Mouse (Mus musculus): ENCODE data around the gene Galnt10. TPM values are rescaled to one million over a fixed set of nuclear protein-coding genes. Genes with fewer than 3 reads are reported as not detected.

Galnt10 gene
- polyA plus RNA-seq (2015; fragmentation: Nextera tagmentation; extraction: Ambion mirVana) = 19.3 and 20.3 TPM in 2 replicates

DNA sequence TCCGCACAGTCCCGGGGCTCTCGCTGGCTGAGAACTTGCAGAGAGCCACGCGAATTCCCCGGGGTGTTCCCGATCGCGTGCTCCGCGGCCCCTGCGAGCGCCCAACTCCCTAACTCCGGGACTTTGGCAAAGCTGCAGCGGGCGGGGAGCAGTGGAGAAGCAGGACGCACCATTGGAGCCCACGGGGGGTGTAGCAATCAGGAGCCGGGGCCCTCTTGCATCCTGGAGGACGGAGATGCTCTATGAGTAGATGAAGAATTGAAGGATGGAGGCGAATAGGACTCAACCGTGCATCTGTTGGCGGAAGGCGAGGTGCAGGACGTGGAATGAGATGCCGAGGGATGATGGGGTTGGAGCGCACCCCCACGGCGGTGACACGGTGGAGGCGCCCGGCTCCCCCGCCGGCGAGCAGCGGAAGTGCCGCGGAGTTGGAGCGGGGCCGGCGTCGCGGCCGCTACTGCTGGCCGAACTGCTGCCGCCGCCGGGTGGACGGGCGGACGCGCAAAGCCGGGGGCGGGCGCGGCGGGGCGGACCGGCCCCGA, at the start of gene Galnt10:
Galnt10 (plus strand) TSS at position 425 of the 542 bp plus-strand sequence.
- under 1% methylated on average over 59 of the region's 60 CpGs for WGBS
- Histone ChIP-seq H3K9ac (peak within 1 kb of the TSS; percentile 90), H3K27ac (peak within 1 kb of the TSS; percentile 76), H3K4me3 (replicated peaks) (peak within 1 kb of the TSS; percentile 88), H3K4me2 (replicated peaks) (peak within 1 kb of the TSS; percentile 89), H3K27me3 (replicated peaks) (no peaks in the 10 kb centered on the region), H3K4me1 (replicated peaks) (peaks cover 10% of the 10 kb centered on the region), H3K36me3 (no peaks in the 10 kb centered on the region), H3K9me3 (no peaks in the 10 kb centered on the region)
- peak; percentile 97 for ATAC-seq

GRCm38 (mm10) chr11:57595899-57596298, 49.3 kb upstream of the Galnt10 start:
- H3K4me3 ChIP-seq (replicated peaks) = no peak overlapping the region
- H3K27ac ChIP-seq = no peak overlapping the region
- no peak overlapping the region for H3K4me2 ChIP-seq (replicated peaks)
- ATAC-seq = no peak
- no peaks in the 10 kb centered on the region for H3K9me3 ChIP-seq
- H3K9ac ChIP-seq = no peak overlapping the region
- 89% methylated on average over 5 of the region's 5 CpGs for WGBS
- H3K4me1 ChIP-seq (replicated peaks) = peaks cover 7% of the 10 kb centered on the region; the same call in 1 of the 2 replicates
- H3K27me3 ChIP-seq (replicated peaks) = no peaks in the 10 kb centered on the region
- no peaks in the 10 kb centered on the region for H3K36me3 ChIP-seq

- 0 out of 2 replicates have a peak overlapping the region, but pooled peaks have one; percentile 27 for H3K27ac ChIP-seq
- no peaks in the 10 kb centered on the region for H3K9me3 ChIP-seq
- 58% methylated on average over 5 of the region's 5 CpGs for WGBS
- H3K4me1 ChIP-seq (replicated peaks) = peaks cover 7% of the 10 kb centered on the region; the same call in 1 of the 2 replicates
- no peak overlapping the region for H3K4me3 ChIP-seq (replicated peaks)
- H3K4me2 ChIP-seq (replicated peaks) = no peak overlapping the region
- H3K36me3 ChIP-seq = no peaks in the 10 kb centered on the region
- no peak overlapping the region for H3K9ac ChIP-seq
- H3K27me3 ChIP-seq (replicated peaks) = no peaks in the 10 kb centered on the region
- peak; percentile 31 for ATAC-seq
Observed at GRCm38 (mm10) chr11:57598161-57598560, 47.1 kb upstream of the Galnt10 start.

DNA sequence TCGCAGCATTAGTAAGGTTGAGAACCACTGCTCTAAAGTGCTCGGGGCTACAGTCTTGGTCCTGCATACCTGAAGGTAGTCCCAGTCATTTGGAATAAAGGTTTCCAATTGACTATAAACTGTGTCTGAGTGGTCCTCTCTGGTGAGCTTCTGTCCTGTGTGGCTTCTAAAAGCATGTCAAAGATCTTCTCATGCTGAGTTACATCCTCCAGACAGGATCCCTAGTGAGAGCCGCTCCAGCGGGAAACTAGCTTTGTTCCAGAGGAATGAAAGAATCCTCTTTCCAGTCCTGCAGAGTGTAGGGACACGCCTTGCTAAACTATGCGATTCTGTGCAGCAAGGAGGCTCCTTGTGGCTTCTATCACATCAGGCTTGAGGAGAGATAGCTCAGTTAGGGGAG, 45.9 kb upstream of the Galnt10 start:
- Histone ChIP-seq H3K36me3 (no peaks in the 10 kb centered on the region), H3K9ac (no peak overlapping the region), H3K27me3 (replicated peaks) (no peaks in the 10 kb centered on the region), H3K4me3 (replicated peaks) (no peak overlapping the region), H3K4me1 (replicated peaks) (peaks cover 7% of the 10 kb centered on the region; the same call in 1 of the 2 replicates), H3K27ac (no peak overlapping the region), H3K4me2 (replicated peaks) (no peak overlapping the region), H3K9me3 (no peaks in the 10 kb centered on the region)
- WGBS = 63% methylated on average over 6 of the region's 6 CpGs
- no peak for ATAC-seq

DNA sequence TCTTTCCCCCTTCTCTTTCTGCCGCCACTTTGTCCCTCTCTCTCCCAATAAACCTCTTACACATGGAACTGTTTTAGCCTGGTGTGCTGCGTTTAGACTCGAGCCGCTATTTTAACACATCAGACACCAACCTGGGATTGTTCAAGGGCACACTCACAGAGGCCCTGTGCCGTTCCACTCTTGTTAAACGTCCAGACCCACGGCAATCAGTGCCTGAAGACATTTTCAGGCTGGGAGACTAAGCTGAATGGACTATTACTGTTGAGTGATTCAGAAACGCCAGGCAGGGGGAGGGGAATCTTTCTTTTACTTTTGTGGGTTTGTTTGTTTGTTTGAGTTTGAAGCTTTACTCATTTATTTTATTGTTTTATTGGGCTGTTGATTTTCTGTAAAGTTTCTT, 45.1 kb upstream of the Galnt10 start:
- no peak overlapping the region for H3K27ac ChIP-seq
- no peaks in the 10 kb centered on the region for H3K36me3 ChIP-seq
- no peak overlapping the region for H3K9ac ChIP-seq
- no peaks in the 10 kb centered on the region for H3K27me3 ChIP-seq (replicated peaks)
- no peak overlapping the region for H3K4me3 ChIP-seq (replicated peaks)
- peaks cover 7% of the 10 kb centered on the region; the same call in 1 of the 2 replicates for H3K4me1 ChIP-seq (replicated peaks)
- H3K9me3 ChIP-seq = no peaks in the 10 kb centered on the region
- WGBS = 35% methylated on average over 8 of the region's 8 CpGs
- H3K4me2 ChIP-seq (replicated peaks) = no peak overlapping the region
- ATAC-seq = no peak

DNA sequence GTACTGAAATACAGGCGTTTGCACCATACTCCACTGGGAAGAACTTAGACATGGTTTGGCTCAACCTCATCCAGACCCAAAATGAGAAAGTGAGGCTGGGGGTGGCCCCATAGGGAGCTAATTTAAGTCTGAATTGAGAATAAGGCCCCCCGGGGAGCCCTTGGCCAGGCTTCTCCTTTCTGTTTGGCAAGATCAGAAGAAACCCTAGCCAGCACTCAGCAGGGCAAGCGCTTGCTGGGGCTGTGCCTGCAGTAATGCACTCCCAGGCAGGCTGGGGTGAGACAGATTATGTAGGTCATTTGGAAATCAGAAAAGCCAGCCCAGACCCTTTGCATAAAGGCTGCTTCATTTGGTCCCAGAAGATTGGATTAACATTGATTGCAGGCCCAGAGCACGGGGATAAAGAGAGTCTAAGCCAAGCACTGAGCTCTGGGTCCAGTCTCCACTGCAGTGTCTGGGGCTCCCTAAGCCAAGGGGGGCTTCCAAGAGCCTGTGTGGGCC, 44.6 kb upstream of the Galnt10 start:
- WGBS = 36% methylated on average over 4 of the region's 4 CpGs
- Histone ChIP-seq H3K27me3 (replicated peaks) (no peaks in the 10 kb centered on the region), H3K4me1 (replicated peaks) (peaks cover 7% of the 10 kb centered on the region; the same call in 1 of the 2 replicates), H3K9me3 (no peaks in the 10 kb centered on the region), H3K27ac (no peak overlapping the region), H3K4me3 (replicated peaks) (no peak overlapping the region), H3K36me3 (no peaks in the 10 kb centered on the region), H3K9ac (no peak overlapping the region), H3K4me2 (replicated peaks) (no peak overlapping the region)
- ATAC-seq = peak; percentile 55; the same call in 1 of the 2 replicates

DNA sequence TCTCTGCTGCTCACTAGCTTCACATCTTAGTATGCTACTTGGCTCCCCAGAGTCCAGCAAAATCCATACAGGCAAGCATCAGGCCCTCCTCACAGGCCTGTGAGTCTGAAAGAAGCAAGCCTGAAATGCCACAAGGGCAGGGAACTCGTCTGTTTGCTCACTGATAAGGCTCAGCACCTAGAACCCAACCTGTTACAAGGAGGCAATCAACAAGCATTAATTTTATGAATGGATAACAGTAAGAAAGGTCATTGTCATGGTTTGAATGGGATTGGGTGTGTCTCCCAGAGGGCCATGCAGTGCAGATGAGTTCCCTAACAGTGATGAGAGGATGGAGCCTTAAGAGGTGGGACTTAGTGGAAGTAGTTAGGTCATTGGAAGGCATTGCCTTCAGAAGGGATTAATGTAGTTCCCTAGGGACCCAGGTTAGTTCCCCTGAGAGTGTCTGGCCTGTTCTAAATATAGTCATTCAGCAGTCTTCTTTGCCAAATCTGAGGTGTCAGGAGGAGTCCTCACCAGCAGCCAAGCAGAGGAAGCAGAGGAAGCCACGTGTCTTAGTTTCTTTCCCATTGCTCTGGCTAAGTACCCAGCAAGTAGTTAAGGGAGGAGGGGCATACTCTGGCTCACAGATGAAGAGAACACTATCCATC, 43.3 kb upstream of the Galnt10 start:
- Histone ChIP-seq H3K4me2 (replicated peaks) (no peak overlapping the region), H3K9me3 (no peaks in the 10 kb centered on the region), H3K4me3 (replicated peaks) (no peak overlapping the region), H3K4me1 (replicated peaks) (peaks cover 7% of the 10 kb centered on the region; the same call in 1 of the 2 replicates), H3K27me3 (replicated peaks) (no peaks in the 10 kb centered on the region), H3K27ac (no peak overlapping the region), H3K9ac (no peak overlapping the region), H3K36me3 (no peaks in the 10 kb centered on the region)
- ATAC-seq = no peak
- WGBS = 56% methylated on average over 2 of the region's 2 CpGs

DNA sequence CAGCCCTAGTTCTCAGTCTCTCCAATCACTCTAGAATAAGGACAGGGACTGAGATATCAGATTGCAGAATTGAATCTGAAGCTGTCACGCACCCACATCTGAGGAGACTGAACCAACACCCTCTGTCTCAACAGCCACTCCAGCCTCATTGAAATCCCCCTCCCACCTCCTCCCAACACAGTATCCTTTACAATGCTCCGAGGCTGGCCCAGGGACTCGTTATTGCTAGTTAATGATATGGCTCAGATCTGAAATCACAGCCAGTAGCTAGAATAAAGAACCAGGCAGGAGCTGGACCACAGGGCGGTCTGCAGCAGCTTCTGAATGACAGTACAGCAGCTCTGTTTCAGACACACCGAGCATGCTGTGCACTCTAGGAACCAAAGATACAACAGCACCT, 40.2 kb upstream of the Galnt10 start:
- H3K27ac ChIP-seq = no peak overlapping the region
- 62% methylated on average over 5 of the region's 5 CpGs for WGBS
- H3K27me3 ChIP-seq (replicated peaks) = no peaks in the 10 kb centered on the region
- no peaks in the 10 kb centered on the region for H3K36me3 ChIP-seq
- H3K9me3 ChIP-seq = no peaks in the 10 kb centered on the region
- no peak for ATAC-seq
- H3K4me2 ChIP-seq (replicated peaks) = no peak overlapping the region
- H3K4me1 ChIP-seq (replicated peaks) = peaks cover 3% of the 10 kb centered on the region; the same call in 1 of the 2 replicates
- no peak overlapping the region for H3K4me3 ChIP-seq (replicated peaks)
- no peak overlapping the region for H3K9ac ChIP-seq

DNA sequence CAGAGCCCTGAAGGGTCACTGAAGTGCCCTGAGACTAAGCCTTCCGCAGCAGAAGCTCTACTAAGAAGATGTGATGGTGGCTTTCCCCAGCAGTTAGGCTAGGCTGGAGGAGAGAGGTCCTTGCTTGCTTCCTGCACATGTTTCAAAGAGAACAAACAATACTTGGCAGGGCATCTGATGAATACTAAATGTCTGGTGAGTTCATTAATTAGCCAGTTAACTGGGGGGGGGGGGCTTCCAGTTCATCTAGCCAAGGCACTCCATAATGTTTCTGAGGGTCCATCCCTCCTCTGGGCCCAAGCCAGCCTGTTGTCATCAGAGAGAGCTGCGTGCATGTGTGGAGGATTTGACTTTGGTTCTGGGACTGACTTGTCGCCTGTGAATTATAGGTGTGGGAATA, 39.6 kb upstream of the Galnt10 start:
- no peak overlapping the region for H3K27ac ChIP-seq
- H3K4me1 ChIP-seq (replicated peaks) = peaks cover 2% of the 10 kb centered on the region; the same call in 1 of the 2 replicates
- WGBS = 91% methylated on average over 3 of the region's 3 CpGs
- H3K4me3 ChIP-seq (replicated peaks) = no peak overlapping the region
- no peak for ATAC-seq
- no peaks in the 10 kb centered on the region for H3K27me3 ChIP-seq (replicated peaks)
- H3K9ac ChIP-seq = no peak overlapping the region
- no peaks in the 10 kb centered on the region for H3K36me3 ChIP-seq
- no peaks in the 10 kb centered on the region for H3K9me3 ChIP-seq
- no peak overlapping the region for H3K4me2 ChIP-seq (replicated peaks)

DNA sequence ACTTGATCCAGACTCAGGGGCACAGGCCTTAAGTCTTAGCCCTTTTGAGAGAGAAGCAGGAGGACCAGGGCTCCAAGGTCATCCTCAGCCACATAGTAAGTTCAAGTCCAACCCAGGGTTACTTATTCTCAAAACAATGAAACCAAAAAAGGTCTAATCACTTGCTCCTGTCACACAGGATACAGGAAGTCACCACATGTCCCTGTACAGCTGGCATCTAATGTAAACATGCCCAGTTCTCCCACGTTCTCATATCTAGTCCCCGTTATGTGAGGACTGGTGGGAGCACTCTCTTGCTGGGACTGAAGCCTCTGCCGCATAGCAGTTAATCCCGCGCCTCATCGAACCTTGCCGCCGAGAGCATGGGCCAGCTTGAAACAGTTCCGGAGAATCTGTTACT, 30.7 kb upstream of the Galnt10 start:
- WGBS = 79% methylated on average over 9 of the region's 9 CpGs
- no peaks in the 10 kb centered on the region for H3K36me3 ChIP-seq
- no peak overlapping the region for H3K4me2 ChIP-seq (replicated peaks)
- no peak overlapping the region for H3K4me3 ChIP-seq (replicated peaks)
- H3K27me3 ChIP-seq (replicated peaks) = no peaks in the 10 kb centered on the region
- no peaks in the 10 kb centered on the region for H3K9me3 ChIP-seq
- ATAC-seq = no peak
- 0 out of 2 replicates have a peak, but pooled peaks cover 4% of the 10 kb centered on the region for H3K4me1 ChIP-seq (replicated peaks)
- H3K9ac ChIP-seq = no peak overlapping the region
- no peak overlapping the region for H3K27ac ChIP-seq

GRCm38 (mm10) chr11:57615286-57615685, 30.0 kb upstream of the Galnt10 start:
- no peak for ATAC-seq
- WGBS = 71% methylated on average over 9 of the region's 9 CpGs
- Histone ChIP-seq H3K4me3 (replicated peaks) (no peak overlapping the region), H3K27me3 (replicated peaks) (no peaks in the 10 kb centered on the region), H3K9me3 (no peaks in the 10 kb centered on the region), H3K9ac (no peak overlapping the region), H3K4me1 (replicated peaks) (0 out of 2 replicates have a peak, but pooled peaks cover 4% of the 10 kb centered on the region), H3K27ac (no peak overlapping the region), H3K36me3 (no peaks in the 10 kb centered on the region), H3K4me2 (replicated peaks) (no peak overlapping the region)

DNA sequence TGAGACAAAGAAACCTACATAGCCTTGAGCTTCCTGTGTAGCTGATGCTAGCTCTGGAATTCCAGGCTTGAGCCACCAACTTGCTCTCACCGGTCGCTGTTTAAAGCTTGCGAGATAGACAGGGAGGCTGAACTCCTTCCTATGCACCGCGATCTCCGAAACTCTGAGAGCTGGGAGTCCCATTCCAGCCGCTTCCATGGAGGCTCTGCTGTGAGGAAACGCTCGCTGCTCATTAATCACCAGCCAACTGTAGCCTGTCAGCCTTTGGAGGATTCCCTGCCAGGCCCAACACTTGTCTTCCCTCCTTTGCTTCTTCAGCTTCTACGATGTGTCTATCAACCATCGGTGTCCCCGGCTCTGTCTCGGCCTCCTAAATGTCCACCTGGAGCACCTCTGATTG, 29.4 kb upstream of the Galnt10 start:
- no peak overlapping the region for H3K4me2 ChIP-seq (replicated peaks)
- no peaks in the 10 kb centered on the region for H3K27me3 ChIP-seq (replicated peaks)
- 55% methylated on average over 13 of the region's 13 CpGs for WGBS
- no peak overlapping the region for H3K9ac ChIP-seq
- H3K9me3 ChIP-seq = no peaks in the 10 kb centered on the region
- ATAC-seq = no peak
- H3K4me1 ChIP-seq (replicated peaks) = 0 out of 2 replicates have a peak, but pooled peaks cover 4% of the 10 kb centered on the region
- no peak overlapping the region for H3K4me3 ChIP-seq (replicated peaks)
- no peaks in the 10 kb centered on the region for H3K36me3 ChIP-seq
- no peak overlapping the region for H3K27ac ChIP-seq

All from intestine, embryonic 15.5 days (tissue).